Mouse (Mus musculus): Measurements from ENCODE around the gene Mob3b.

GRCm38 (mm10) chr4:35003550-35004326 lies 153.5 kb downstream of the Mob3b start:
- TF ChIP-seq CTCF (IDR thresholded peaks at IDR 0.05; ENCODE audit: low read depth, low read length) (no peak), POLR2A (IDR thresholded peaks at IDR 0.05; ENCODE audit: insufficient read depth, low read length) (no peak), EP300 (IDR thresholded peaks at IDR 0.05; ENCODE audit: insufficient read depth, low read depth, low read length) (no peak)

Measured in ES-Bruce4 (cell line).